Mouse (Mus musculus): ENCODE results near the gene Mybph. TPM values are rescaled to one million over a fixed set of nuclear protein-coding genes. Genes with fewer than 3 reads are reported as not detected.

Gene Mybph
- polyA plus RNA-seq, 2 experiments, result 0.03 TPM; not detected in 1

- no peak overlapping the region for H3K27ac ChIP-seq
- no peak overlapping the region for H3K9ac ChIP-seq (replicated peaks)
- no peaks in the 10 kb centered on the region for H3K36me3 ChIP-seq (replicated peaks; ENCODE audit: control insufficient read depth, insufficient read depth, low read depth)
- DNase-seq (ENCODE audit: low read depth in 3 of 3, low spot score in 3 of 3) (no peak), ATAC-seq (ENCODE audit: insufficient read depth) (no peak)
- H3K4me3 ChIP-seq (ENCODE audit: insufficient read depth in 1 of 2, low read depth in 2 of 2, low read length in 2 of 2), result no peak overlapping the region
- TF ChIP-seq CTCF (IDR thresholded peaks at IDR 0.05; ENCODE audit: low read depth) (no peak), EP300 (IDR thresholded peaks at IDR 0.05; ENCODE audit: low read depth) (no peak)
- 57% methylated on average over 6 of the region's 6 CpGs for WGBS (ENCODE audit: insufficient replicate concordance)
- no peaks in the 10 kb centered on the region for H3K27me3 ChIP-seq (ENCODE audit: control insufficient read depth, insufficient read depth, low read length)
- H3K4me1 ChIP-seq (replicated peaks; ENCODE audit: control insufficient read depth in 2 of 2, insufficient read depth in 2 of 2, low read length in 1 of 2), result peaks cover 3 to 12% of the 10 kb centered on the region in 2 experiments
- no peaks in the 10 kb centered on the region for H3K9me3 ChIP-seq (ENCODE audit: control insufficient read depth, low read length)
- H3K4me2 ChIP-seq (ENCODE audit: low read depth), result no peak overlapping the region
Measured at GRCm38 (mm10) chr1:134200998-134201686, 7.9 kb downstream of the Mybph start.

DNA sequence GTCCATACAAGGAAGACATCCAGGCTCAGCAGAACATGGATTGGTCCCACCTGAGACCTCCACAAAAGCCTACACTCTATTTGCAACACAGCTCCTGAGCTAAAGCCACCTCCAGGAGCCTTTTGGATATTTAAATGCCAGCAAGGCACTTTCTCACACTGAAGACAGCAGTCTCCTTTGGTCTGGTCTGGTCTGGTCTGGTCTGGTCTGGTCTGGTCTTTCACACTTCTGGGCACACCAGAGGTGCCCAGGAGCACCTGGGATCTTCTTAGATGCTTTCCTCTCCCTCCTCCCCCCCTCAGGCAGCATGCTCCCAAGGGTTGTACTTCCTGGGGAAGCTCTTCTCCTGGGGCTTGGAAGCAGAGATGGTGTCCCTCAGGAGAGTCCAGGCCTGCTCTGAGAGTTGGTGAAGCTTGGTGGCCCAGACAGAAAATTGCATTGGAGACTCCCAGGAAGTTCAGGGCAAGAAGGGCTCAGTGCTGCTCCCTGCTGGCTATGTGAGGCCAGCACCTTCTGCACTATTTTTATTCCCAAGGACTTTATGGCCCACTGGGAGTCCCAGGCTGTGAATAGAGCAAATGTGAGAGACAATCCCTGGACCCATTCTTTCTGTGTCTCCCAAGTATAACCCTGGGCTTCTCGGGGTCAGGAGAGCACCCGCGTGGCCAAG lies 8.6 kb downstream of the Mybph start:
- Histone ChIP-seq H3K27me3 (ENCODE audit: control insufficient read depth, insufficient read depth, low read length) (no peaks in the 10 kb centered on the region), H3K4me1 (replicated peaks; ENCODE audit: control insufficient read depth in 2 of 2, insufficient read depth in 2 of 2, low read length in 1 of 2) (peaks cover 3 to 17% of the 10 kb centered on the region in 2 experiments), H3K4me2 (ENCODE audit: low read depth) (no peak overlapping the region), H3K9ac (replicated peaks) (no peak overlapping the region), H3K27ac (no peak overlapping the region), H3K9me3 (ENCODE audit: control insufficient read depth, low read length) (no peaks in the 10 kb centered on the region), H3K36me3 (replicated peaks; ENCODE audit: control insufficient read depth, insufficient read depth, low read depth) (no peaks in the 10 kb centered on the region), H3K4me3 (ENCODE audit: insufficient read depth in 1 of 2, low read depth in 2 of 2, low read length in 2 of 2) (no peak overlapping the region)
- TF ChIP-seq CTCF (IDR thresholded peaks at IDR 0.05; ENCODE audit: low read depth) (peak; percentile 83), EP300 (IDR thresholded peaks at IDR 0.05; ENCODE audit: low read depth) (no peak)
- DNase-seq (ENCODE audit: low read depth in 3 of 3, low spot score in 3 of 3) (no peak), ATAC-seq (ENCODE audit: insufficient read depth) (no peak)
- 48% methylated on average over 3 of the region's 3 CpGs for WGBS (ENCODE audit: insufficient replicate concordance)

DNA sequence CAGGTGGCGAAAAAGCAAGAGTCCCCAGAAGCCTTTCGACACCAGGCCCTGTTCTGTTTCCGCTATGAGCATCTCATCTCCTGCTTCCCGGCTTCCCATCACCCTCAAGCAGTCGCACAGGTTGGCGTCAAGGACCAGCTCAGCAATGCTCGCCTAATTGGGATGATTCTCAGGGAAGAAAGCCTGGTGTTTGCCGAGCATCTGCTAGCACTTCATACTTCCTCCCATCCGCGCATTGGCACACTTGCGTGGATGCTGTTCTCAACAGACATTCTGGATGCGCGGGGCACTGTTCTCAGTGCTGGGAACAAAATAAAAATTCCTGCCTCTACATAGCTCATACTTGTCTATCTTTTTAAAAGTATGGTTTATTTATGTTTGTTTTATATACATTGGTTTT lies 11.0 kb downstream of the Mybph start:
- H3K9me3 ChIP-seq (ENCODE audit: control insufficient read depth, low read length), result no peaks in the 10 kb centered on the region
- no peak for ATAC-seq (ENCODE audit: insufficient read depth)
- 81% methylated on average over 13 of the region's 13 CpGs for WGBS (ENCODE audit: insufficient replicate concordance)

DNA sequence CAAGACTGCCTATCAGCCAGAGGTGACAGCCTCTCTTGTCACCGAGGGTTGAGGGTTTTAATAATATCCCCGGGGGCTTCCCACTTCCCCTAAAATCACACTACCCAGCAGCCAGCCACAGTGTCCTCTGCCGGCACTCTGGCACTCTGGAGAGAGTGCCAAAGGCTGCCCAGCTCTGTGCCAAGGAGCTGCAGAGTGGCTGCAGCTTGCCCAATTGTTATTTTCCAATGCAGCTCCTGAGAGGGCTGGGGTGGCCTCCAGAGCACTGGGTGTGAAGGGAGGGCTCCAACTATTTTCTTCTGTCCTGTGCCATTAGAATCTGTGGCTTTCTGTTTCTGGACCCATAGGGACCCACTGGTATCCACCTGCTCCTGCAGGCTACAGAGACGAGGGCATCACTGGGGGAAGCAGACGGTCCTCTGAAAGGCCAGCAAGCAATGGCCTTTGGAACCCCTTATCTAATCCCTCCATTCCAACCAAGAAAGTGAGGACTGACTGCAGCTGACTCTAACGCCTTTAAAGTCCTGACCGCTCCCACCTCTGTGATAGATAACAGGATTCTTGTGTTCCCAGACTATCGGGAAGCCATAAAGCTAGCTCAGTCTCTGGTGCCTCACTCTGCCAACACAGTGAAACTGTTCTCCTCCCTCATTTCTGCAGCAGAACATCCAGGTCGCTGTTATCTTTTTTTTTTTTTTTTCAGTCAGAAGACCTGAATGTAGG lies 12.2 kb downstream of the Mybph start:
- H3K4me3 ChIP-seq (ENCODE audit: insufficient read depth in 1 of 2, low read depth in 2 of 2, low read length in 2 of 2), result no peak overlapping the region
- no peak overlapping the region for H3K9ac ChIP-seq (replicated peaks)
- peak overlapping the region; percentile 16; the same call in 1 of the 2 replicates for H3K4me2 ChIP-seq (ENCODE audit: low read depth)
- DNase-seq (ENCODE audit: low read depth in 3 of 3, low spot score in 3 of 3) (no peak), ATAC-seq (ENCODE audit: insufficient read depth) (peak; percentile 73)
- H3K36me3 ChIP-seq (replicated peaks; ENCODE audit: control insufficient read depth, insufficient read depth, low read depth), result no peaks in the 10 kb centered on the region
- H3K27me3 ChIP-seq (ENCODE audit: control insufficient read depth, insufficient read depth, low read length), result no peaks in the 10 kb centered on the region
- H3K9me3 ChIP-seq (ENCODE audit: control insufficient read depth, low read length), result no peaks in the 10 kb centered on the region
- WGBS (ENCODE audit: insufficient replicate concordance), result 7% methylated on average over 9 of the region's 9 CpGs
- no peak overlapping the region for H3K27ac ChIP-seq
- peaks cover 3 to 17% of the 10 kb centered on the region in 2 experiments for H3K4me1 ChIP-seq (replicated peaks; ENCODE audit: control insufficient read depth in 2 of 2, insufficient read depth in 2 of 2, low read length in 1 of 2)
- TF ChIP-seq EP300 (IDR thresholded peaks at IDR 0.05; ENCODE audit: low read depth), result 0 out of 2 replicates have a peak, but pooled peaks have one; percentile 36
- no peak for TF ChIP-seq CTCF (IDR thresholded peaks at IDR 0.05; ENCODE audit: low read depth)

More for the DNA sequence above, 11.0 kb downstream of the Mybph start:
- no peak overlapping the region for H3K9ac ChIP-seq (replicated peaks)
- no peak overlapping the region for H3K4me3 ChIP-seq (ENCODE audit: insufficient read depth in 1 of 2, low read depth in 2 of 2, low read length in 2 of 2)
- H3K36me3 ChIP-seq (replicated peaks; ENCODE audit: control insufficient read depth, insufficient read depth, low read depth), result no peaks in the 10 kb centered on the region
- H3K27ac ChIP-seq, result no peak overlapping the region
- no peak for DNase-seq (ENCODE audit: low read depth in 3 of 3, low spot score in 3 of 3)
- no peaks in the 10 kb centered on the region for H3K27me3 ChIP-seq (ENCODE audit: control insufficient read depth, insufficient read depth, low read length)
- H3K4me1 ChIP-seq (replicated peaks; ENCODE audit: control insufficient read depth in 2 of 2, insufficient read depth in 2 of 2, low read length in 1 of 2), result peaks cover 3 to 17% of the 10 kb centered on the region in 2 experiments
- TF ChIP-seq EP300 (IDR thresholded peaks at IDR 0.05; ENCODE audit: low read depth) (no peak), CTCF (IDR thresholded peaks at IDR 0.05; ENCODE audit: low read depth) (no peak)
- H3K4me2 ChIP-seq (ENCODE audit: low read depth), result no peak overlapping the region

DNA sequence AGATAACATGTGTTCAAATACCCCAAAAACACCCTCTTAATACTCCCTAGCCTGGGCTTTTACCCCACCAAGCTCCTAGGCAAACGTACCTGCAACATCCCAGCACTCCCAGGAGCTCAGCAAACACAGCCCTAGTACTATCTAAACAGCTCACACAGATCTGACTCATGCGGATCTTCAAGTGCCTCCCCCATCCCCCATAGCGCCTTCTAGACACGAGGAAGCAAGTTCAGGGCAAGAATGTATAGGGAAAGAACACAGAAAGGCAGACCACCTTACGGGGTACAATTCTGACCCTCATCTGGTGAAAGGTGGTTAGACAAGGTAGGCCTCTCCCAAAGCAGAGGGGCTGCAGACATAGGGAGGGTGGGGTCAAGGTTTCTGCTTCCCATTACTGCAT lies 12.8 kb downstream of the Mybph start:
- no peak overlapping the region for H3K27ac ChIP-seq
- H3K36me3 ChIP-seq (replicated peaks; ENCODE audit: control insufficient read depth, insufficient read depth, low read depth), result no peaks in the 10 kb centered on the region
- peak overlapping the region; percentile 16; the same call in 1 of the 2 replicates for H3K4me2 ChIP-seq (ENCODE audit: low read depth)
- peaks cover 3 to 17% of the 10 kb centered on the region in 2 experiments for H3K4me1 ChIP-seq (replicated peaks; ENCODE audit: control insufficient read depth in 2 of 2, insufficient read depth in 2 of 2, low read length in 1 of 2)
- no peak for TF ChIP-seq CTCF (IDR thresholded peaks at IDR 0.05; ENCODE audit: low read depth)
- TF ChIP-seq EP300 (IDR thresholded peaks at IDR 0.05; ENCODE audit: low read depth), result no peak
- 22% methylated on average over 5 of the region's 5 CpGs for WGBS (ENCODE audit: insufficient replicate concordance)
- DNase-seq (ENCODE audit: low read depth in 3 of 3, low spot score in 3 of 3), result no peak
- no peaks in the 10 kb centered on the region for H3K27me3 ChIP-seq (ENCODE audit: control insufficient read depth, insufficient read depth, low read length)
- H3K4me3 ChIP-seq (ENCODE audit: insufficient read depth in 1 of 2, low read depth in 2 of 2, low read length in 2 of 2), result no peak overlapping the region
- H3K9ac ChIP-seq (replicated peaks), result no peak overlapping the region
- ATAC-seq (ENCODE audit: insufficient read depth), result 0 out of 2 replicates have a peak, but pooled peaks have one; percentile 32
- no peaks in the 10 kb centered on the region for H3K9me3 ChIP-seq (ENCODE audit: control insufficient read depth, low read length)
